Mouse (Mus musculus): ENCODE measurements around the gene Mpg. TPM values are rescaled to one million over a fixed set of nuclear protein-coding genes. Genes with fewer than 3 reads are reported as not detected.

Gene Mpg
- polyA plus RNA-seq, 2 experiments = 9.9 to 17.0 TPM

DNA sequence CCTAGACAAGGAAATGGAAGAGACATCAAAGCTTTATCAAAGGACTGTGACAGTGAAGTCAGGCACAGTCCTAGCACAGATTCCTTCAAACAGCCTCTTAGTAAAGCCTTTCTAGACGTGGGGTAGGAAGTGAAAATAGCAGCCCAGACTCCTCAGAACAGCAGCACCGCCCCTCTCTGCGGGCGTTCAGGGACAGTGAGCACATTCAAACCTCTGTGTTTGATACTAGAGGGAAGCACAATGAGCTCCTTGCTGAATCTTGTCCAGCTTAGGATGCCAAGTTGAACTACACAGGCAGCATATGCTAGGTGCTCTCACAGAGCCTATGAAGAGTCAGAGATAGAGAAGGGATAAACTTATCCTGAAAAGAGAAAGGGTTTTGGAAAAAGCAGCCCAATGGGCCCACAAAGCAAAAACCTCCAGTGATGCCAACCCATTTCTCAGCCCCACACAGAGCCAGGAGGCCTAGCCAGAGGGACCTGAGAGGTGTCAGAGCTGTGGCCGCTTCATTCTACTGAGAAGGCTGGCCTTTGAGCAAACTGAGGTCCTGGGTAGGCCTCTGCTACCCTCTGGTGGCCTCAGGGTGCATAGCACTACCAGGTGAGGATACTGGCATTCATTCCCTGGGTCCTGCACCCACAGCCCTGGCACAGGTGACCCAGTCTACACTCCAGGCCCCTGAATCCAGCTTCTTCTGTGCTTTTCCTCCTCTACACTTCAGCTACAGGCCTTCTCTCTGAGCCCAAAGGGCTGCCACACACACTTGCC lies 12.0 kb downstream of the Mpg start:
- H3K27ac ChIP-seq = peak overlapping the region; percentile 100
- peak; percentile 56 to 66 (median 57) for DNase-seq (ENCODE audit: low read depth in 3 of 3, low spot score in 3 of 3)
- peak; percentile 100 for TF ChIP-seq CTCF (IDR thresholded peaks at IDR 0.05; ENCODE audit: low read depth)
- no peak; the same call in 1 of the 2 replicates for TF ChIP-seq EP300 (IDR thresholded peaks at IDR 0.05; ENCODE audit: low read depth)
- peak overlapping the region; percentile 47 for H3K9ac ChIP-seq (replicated peaks)
- WGBS (ENCODE audit: insufficient replicate concordance) = 69% methylated on average over 5 of the region's 5 CpGs
- H3K36me3 ChIP-seq (replicated peaks; ENCODE audit: control insufficient read depth, insufficient read depth, low read depth) = peaks cover 76% of the 10 kb centered on the region
- H3K4me1 ChIP-seq (replicated peaks; ENCODE audit: control insufficient read depth in 2 of 2, insufficient read depth in 2 of 2, low read length in 1 of 2) = peaks cover 24 to 44% of the 10 kb centered on the region in 2 experiments
- H3K27me3 ChIP-seq (ENCODE audit: control insufficient read depth, insufficient read depth, low read length) = no peaks in the 10 kb centered on the region
- H3K4me3 ChIP-seq (ENCODE audit: insufficient read depth in 1 of 2, low read depth in 2 of 2, low read length in 2 of 2) = no peak overlapping the region
- ATAC-seq (ENCODE audit: insufficient read depth) = peak; percentile 55
- peak overlapping the region; percentile 32 for H3K4me2 ChIP-seq (ENCODE audit: low read depth)
- no peaks in the 10 kb centered on the region for H3K9me3 ChIP-seq (ENCODE audit: control insufficient read depth, low read length)

DNA sequence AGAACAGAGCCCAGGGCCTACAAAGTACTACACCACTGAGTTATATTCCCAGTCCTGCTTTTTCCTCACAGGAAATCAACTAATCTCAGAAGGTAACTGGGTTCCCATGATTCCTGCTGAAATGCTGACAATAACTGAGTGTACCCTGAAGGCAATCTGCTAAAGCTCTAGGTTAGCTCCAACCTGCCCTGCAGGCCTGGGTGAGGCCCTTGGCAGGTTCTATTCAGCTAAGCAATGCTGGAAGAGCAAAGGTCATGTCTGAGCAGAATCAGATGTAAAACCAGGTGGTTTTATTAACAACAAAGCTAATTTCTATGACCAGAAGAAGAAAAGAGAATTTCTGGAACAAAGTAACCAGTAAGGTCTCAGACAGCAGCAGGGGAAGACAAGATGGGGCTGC lies 15.1 kb downstream of the Mpg start:
- Histone ChIP-seq H3K27ac (peak overlapping the region; percentile 100), H3K9ac (replicated peaks) (peak overlapping the region; percentile 91), H3K4me1 (replicated peaks; ENCODE audit: control insufficient read depth in 2 of 2, insufficient read depth in 2 of 2, low read length in 1 of 2) (peaks cover 50 to 74% of the 10 kb centered on the region in 2 experiments)

DNA sequence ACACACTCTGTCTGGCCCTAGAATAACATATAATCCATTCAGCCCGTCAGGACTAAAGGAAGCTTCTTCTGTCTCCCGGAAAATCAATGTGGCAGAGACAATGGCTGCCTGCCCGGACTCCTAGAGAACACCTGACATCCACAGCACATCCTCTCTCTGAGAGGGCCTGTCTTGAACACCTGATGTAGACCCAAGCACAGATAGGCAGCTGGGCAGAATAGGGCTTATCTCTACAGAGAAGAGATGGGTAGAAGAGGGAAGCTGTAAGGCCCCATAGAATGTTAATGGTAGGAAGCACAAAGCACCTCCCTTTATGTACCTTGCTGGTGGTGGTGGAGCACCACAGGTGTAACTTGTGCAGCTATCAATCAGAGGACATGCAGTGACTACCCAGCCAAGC lies 15.9 kb downstream of the Mpg start:
- H3K4me2 ChIP-seq (ENCODE audit: low read depth) = peak overlapping the region; percentile 72
- H3K36me3 ChIP-seq (replicated peaks; ENCODE audit: control insufficient read depth, insufficient read depth, low read depth) = peaks cover 76% of the 10 kb centered on the region
- H3K4me1 ChIP-seq (replicated peaks; ENCODE audit: control insufficient read depth in 2 of 2, insufficient read depth in 2 of 2, low read length in 1 of 2) = peaks cover 59 to 80% of the 10 kb centered on the region in 2 experiments
- no peaks in the 10 kb centered on the region for H3K9me3 ChIP-seq (ENCODE audit: control insufficient read depth, low read length)
- H3K27me3 ChIP-seq (ENCODE audit: control insufficient read depth, insufficient read depth, low read length) = no peaks in the 10 kb centered on the region
- no peak for DNase-seq (ENCODE audit: low read depth in 3 of 3, low spot score in 3 of 3)
- TF ChIP-seq EP300 (IDR thresholded peaks at IDR 0.05; ENCODE audit: low read depth) (peak; percentile 75), CTCF (IDR thresholded peaks at IDR 0.05; ENCODE audit: low read depth) (no peak)
- H3K9ac ChIP-seq (replicated peaks) = peak overlapping the region; percentile 91
- no peak overlapping the region for H3K4me3 ChIP-seq (ENCODE audit: insufficient read depth in 1 of 2, low read depth in 2 of 2, low read length in 2 of 2)
- ATAC-seq (ENCODE audit: insufficient read depth) = 0 out of 2 replicates have a peak, but pooled peaks have one; percentile 14
- H3K27ac ChIP-seq = peak overlapping the region; percentile 100
- WGBS (ENCODE audit: insufficient replicate concordance) = 71% methylated on average over 3 of the region's 3 CpGs

More for the DNA sequence above, 15.1 kb downstream of the Mpg start:
- TF ChIP-seq EP300 (IDR thresholded peaks at IDR 0.05; ENCODE audit: low read depth) (no peak), CTCF (IDR thresholded peaks at IDR 0.05; ENCODE audit: low read depth) (no peak)
- Histone ChIP-seq H3K27me3 (ENCODE audit: control insufficient read depth, insufficient read depth, low read length) (no peaks in the 10 kb centered on the region), H3K4me2 (ENCODE audit: low read depth) (no peak overlapping the region), H3K4me3 (ENCODE audit: insufficient read depth in 1 of 2, low read depth in 2 of 2, low read length in 2 of 2) (no peak overlapping the region), H3K36me3 (replicated peaks; ENCODE audit: control insufficient read depth, insufficient read depth, low read depth) (peaks cover 76% of the 10 kb centered on the region), H3K9me3 (ENCODE audit: control insufficient read depth, low read length) (no peaks in the 10 kb centered on the region)
- no peak for DNase-seq (ENCODE audit: low read depth in 3 of 3, low spot score in 3 of 3)
- no peak for ATAC-seq (ENCODE audit: insufficient read depth)

DNA sequence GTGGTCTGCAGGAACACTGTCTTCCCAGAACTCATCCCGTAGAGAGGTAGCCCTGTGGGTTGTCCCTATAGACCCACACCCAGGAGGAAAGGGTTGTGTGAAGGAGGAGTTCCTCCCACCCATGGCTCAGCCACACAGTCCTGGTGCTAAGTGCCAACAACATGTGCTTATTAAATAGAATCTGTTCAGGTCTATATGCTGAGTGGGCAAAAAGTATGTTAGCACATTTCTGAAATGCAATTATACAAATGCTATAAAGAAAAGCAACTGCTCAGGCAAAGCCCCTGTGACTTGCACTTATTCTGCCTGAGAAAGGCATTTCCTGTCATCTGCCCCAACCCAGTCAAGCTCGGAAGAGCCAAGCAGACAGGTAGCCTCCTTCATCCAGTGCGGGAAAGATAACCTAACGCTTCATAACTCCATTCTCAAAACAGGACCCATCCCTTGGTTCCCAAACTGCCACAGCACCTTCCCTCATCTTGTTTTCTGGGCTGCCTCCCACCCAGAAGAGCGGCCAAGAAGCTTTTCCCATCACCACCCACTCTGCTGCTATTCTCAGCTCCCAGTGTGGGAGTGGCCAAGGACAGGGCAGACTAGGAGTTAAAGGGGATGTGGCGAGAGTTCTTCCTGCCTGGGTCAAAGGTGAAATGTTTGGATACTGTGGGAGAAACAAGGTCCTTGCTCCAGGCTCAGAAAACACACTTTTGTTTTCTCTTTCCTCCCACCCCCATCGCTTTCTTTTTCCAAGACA lies 17.1 kb downstream of the Mpg start:
- H3K9ac ChIP-seq (replicated peaks) = peak overlapping the region; percentile 91

DNA sequence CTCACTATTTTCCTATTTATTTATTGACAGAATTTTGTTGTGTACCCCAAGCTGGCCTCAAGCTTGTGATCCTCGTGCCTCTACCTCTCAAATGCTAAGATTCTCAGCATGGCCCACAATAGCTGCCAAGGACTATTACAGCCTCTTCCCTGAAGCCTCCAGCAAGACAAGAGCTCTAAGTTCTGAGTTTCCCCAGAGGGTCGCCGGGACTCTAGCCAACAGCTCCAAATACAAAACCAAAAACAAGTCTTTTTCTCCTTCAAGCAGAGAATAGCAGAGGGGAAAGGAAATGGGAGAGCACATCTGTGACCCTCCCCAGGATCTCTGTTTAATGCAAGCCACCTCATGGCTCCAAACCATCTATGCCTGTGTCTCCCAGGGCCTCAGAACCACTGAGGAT lies 17.8 kb downstream of the Mpg start:
- no peak for TF ChIP-seq EP300 (IDR thresholded peaks at IDR 0.05; ENCODE audit: low read depth)
- no peak for TF ChIP-seq CTCF (IDR thresholded peaks at IDR 0.05; ENCODE audit: low read depth)
- DNase-seq (ENCODE audit: low read depth in 3 of 3, low spot score in 3 of 3) (no peak), ATAC-seq (ENCODE audit: insufficient read depth) (no peak)
- Histone ChIP-seq H3K27ac (peak overlapping the region; percentile 100), H3K4me3 (ENCODE audit: insufficient read depth in 1 of 2, low read depth in 2 of 2, low read length in 2 of 2) (no peak overlapping the region), H3K36me3 (replicated peaks; ENCODE audit: control insufficient read depth, insufficient read depth, low read depth) (peaks cover 74% of the 10 kb centered on the region), H3K4me1 (replicated peaks; ENCODE audit: control insufficient read depth in 2 of 2, insufficient read depth in 2 of 2, low read length in 1 of 2) (peaks cover 77 to 81% of the 10 kb centered on the region in 2 experiments), H3K4me2 (ENCODE audit: low read depth) (peak overlapping the region; percentile 72), H3K27me3 (ENCODE audit: control insufficient read depth, insufficient read depth, low read length) (no peaks in the 10 kb centered on the region), H3K9ac (replicated peaks) (peak overlapping the region; percentile 91), H3K9me3 (ENCODE audit: control insufficient read depth, low read length) (no peaks in the 10 kb centered on the region)
- WGBS (ENCODE audit: insufficient replicate concordance) = 74% methylated on average over 3 of the region's 3 CpGs

More for the DNA sequence above, 17.1 kb downstream of the Mpg start:
- ATAC-seq (ENCODE audit: insufficient read depth) = no peak
- Histone ChIP-seq H3K4me1 (replicated peaks; ENCODE audit: control insufficient read depth in 2 of 2, insufficient read depth in 2 of 2, low read length in 1 of 2) (peaks cover 70 to 79% of the 10 kb centered on the region in 2 experiments), H3K4me3 (ENCODE audit: insufficient read depth in 1 of 2, low read depth in 2 of 2, low read length in 2 of 2) (no peak overlapping the region), H3K36me3 (replicated peaks; ENCODE audit: control insufficient read depth, insufficient read depth, low read depth) (peaks cover 74% of the 10 kb centered on the region), H3K27ac (peak overlapping the region; percentile 100), H3K9me3 (ENCODE audit: control insufficient read depth, low read length) (no peaks in the 10 kb centered on the region), H3K27me3 (ENCODE audit: control insufficient read depth, insufficient read depth, low read length) (no peaks in the 10 kb centered on the region), H3K4me2 (ENCODE audit: low read depth) (peak overlapping the region; percentile 72; the same call in 1 of the 2 replicates)
- WGBS (ENCODE audit: insufficient replicate concordance) = 76% methylated on average over 7 of the region's 7 CpGs
- TF ChIP-seq EP300 (IDR thresholded peaks at IDR 0.05; ENCODE audit: low read depth) (no peak), CTCF (IDR thresholded peaks at IDR 0.05; ENCODE audit: low read depth) (no peak)
- DNase-seq (ENCODE audit: low read depth in 3 of 3, low spot score in 3 of 3) = no peak
